Mouse (Mus musculus) embryonic facial prominence, embryonic 13.5 days (tissue): Measurements from ENCODE around the gene Gpr18. TPM values are rescaled to one million over a fixed set of nuclear protein-coding genes. Genes with fewer than 3 reads are reported as not detected.

ENCODE experiments used
- ATAC-seq: fragments of 200-750 bp; cut with Nextera tagmentation; 2 replicates; pipeline ENCODE4 v1.8.0; 2017; ENCODE audit warnings: low read depth; ENCODE audit not compliant: insufficient number of reproducible peaks, insufficient read depth, low FRiP score, low TSS enrichment
- H3K27ac ChIP-seq: fragments of 300-500 bp; sonication (generic); 2 replicates; pipeline ENCODE4 v1.5.1; 2015; ENCODE audit warnings: moderate library complexity, mild to moderate bottlenecking, inconsistent platforms
- H3K27me3 ChIP-seq: fragments of 300-500 bp; sonication (generic); 2 replicates; pipeline ENCODE4 v1.6.1; 2015; ENCODE audit warnings: mild to moderate bottlenecking, inconsistent platforms
- H3K36me3 ChIP-seq: fragments of 300-500 bp; sonication (generic); 2 replicates; pipeline ENCODE4 v1.6.1; 2015; ENCODE audit warnings: mild to moderate bottlenecking, inconsistent platforms
- H3K4me1 ChIP-seq: fragments of 300-500 bp; sonication (generic); 2 replicates; pipeline ENCODE4 v1.6.1; 2015; ENCODE audit warnings: inconsistent platforms
- H3K4me2 ChIP-seq: fragments of 300-500 bp; sonication (generic); 2 replicates; pipeline ENCODE4 v1.6.1; 2015; ENCODE audit warnings: moderate library complexity, mild to moderate bottlenecking, inconsistent platforms
- H3K4me3 ChIP-seq: fragments of 300-500 bp; sonication (generic); 2 replicates; pipeline ENCODE4 v1.5.1; 2015; ENCODE audit warnings: mild to moderate bottlenecking, inconsistent platforms
- H3K9ac ChIP-seq: fragments of 300-500 bp; sonication (generic); 2 replicates; pipeline ENCODE4 v1.6.1; 2015; ENCODE audit warnings: mild to moderate bottlenecking, inconsistent platforms
- H3K9me3 ChIP-seq: fragments of 300-500 bp; sonication (generic); 2 replicates; pipeline ENCODE4 v1.6.1; 2016; ENCODE audit warnings: inconsistent platforms
- WGBS: fragments of 180-500 bp; shearing (Covaris S2); methylation state at CpG from one replicate; pipeline ENCODE4 v1.1.7; 2015; ENCODE audit warnings: mixed read lengths; 5-methylcytosine and 5-hydroxymethylcytosine counted together
- polyA plus RNA-seq: library from polyadenylated mRNA; unstranded; fragments of >200 nt; fragmentation: Nextera tagmentation; extraction: Ambion mirVana; gene quantifications from 2 replicates; pipeline ENCODE4 v1.2.1, GENCODE M21; 2015

The Gpr18 gene
- polyA plus RNA-seq, 1 experiment from 2014 or later, result 0.45 TPM

DNA sequence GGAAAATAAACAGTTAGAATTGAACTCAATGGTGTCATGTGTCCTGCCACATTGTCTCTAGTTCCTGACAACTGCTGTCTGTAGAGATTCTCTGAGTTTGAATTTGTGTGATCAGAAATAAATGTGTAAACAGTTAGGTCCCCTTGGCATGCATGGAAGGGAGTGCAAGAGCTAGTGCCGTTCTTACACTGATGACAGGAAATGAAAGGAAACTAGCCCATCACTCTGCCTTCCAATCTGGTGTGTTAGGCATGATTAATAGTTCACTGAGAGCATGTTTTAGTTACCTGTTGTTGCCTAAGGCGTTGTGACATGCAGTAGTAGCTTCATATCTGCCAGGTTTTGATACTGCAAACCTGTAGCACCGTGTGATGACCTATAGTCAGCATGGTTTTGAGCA lies 32.4 kb upstream of the Gpr18 start:
- no peak overlapping the region for H3K4me2 ChIP-seq

GRCm38 (mm10) chr14:121947201-121947760 lies 31.7 kb upstream of the Gpr18 start:
- H3K4me1 ChIP-seq, result peaks cover 5% of the 10 kb centered on the region; the same call in 1 of the 2 replicates
- no peak overlapping the region for H3K4me3 ChIP-seq
- no peaks in the 10 kb centered on the region for H3K27me3 ChIP-seq
- peak overlapping the region; percentile 82 for H3K27ac ChIP-seq
- H3K9ac ChIP-seq, result no peak overlapping the region
- peaks cover 3% of the 10 kb centered on the region; the same call in 1 of the 2 replicates for H3K9me3 ChIP-seq
- H3K36me3 ChIP-seq, result no peaks in the 10 kb centered on the region
- WGBS, result 60% methylated on average over 8 of the region's 8 CpGs
- H3K4me2 ChIP-seq, result no peak overlapping the region
- ATAC-seq, result no peak

More for the DNA sequence above, 32.4 kb upstream of the Gpr18 start:
- H3K27me3 ChIP-seq, result no peaks in the 10 kb centered on the region
- WGBS, result 81% methylated on average over 3 of the region's 3 CpGs
- peaks cover 3% of the 10 kb centered on the region; the same call in 1 of the 2 replicates for H3K9me3 ChIP-seq
- no peak overlapping the region for H3K9ac ChIP-seq
- ATAC-seq, result no peak
- no peaks in the 10 kb centered on the region for H3K36me3 ChIP-seq
- H3K4me3 ChIP-seq, result no peak overlapping the region
- peaks cover 5% of the 10 kb centered on the region; the same call in 1 of the 2 replicates for H3K4me1 ChIP-seq
- no peak overlapping the region for H3K27ac ChIP-seq

GRCm38 (mm10) chr14:121946728-121947127 lies 31.1 kb upstream of the Gpr18 start:
- Histone ChIP-seq H3K9me3 (peaks cover 3% of the 10 kb centered on the region; the same call in 1 of the 2 replicates), H3K27ac (peak overlapping the region; percentile 82), H3K4me2 (no peak overlapping the region), H3K4me3 (no peak overlapping the region), H3K36me3 (no peaks in the 10 kb centered on the region), H3K9ac (no peak overlapping the region), H3K27me3 (no peaks in the 10 kb centered on the region), H3K4me1 (peaks cover 5% of the 10 kb centered on the region; the same call in 1 of the 2 replicates)
- no peak for ATAC-seq
- 59% methylated on average over 8 of the region's 8 CpGs for WGBS

DNA sequence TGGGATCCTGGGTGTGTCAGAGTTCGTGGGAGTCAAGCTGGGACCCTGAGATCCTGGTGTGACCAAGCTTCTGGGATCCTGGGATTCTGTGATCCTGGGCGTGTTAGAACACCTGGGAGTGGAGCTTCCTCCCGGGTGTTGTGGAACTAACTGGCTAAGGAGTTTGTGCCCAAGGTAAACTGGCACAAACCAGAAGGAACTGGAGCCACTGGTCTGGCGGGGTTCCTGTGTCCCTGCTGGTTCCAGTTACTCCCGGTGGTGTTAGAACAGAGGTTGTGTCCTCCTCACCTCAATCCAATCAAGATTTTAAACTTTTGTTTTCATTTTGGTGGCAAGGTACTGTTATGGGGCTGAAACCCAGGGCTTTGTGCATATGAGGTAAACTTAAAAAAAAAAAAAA lies 30.6 kb upstream of the Gpr18 start:
- Histone ChIP-seq H3K4me3 (no peak overlapping the region), H3K9me3 (peaks cover 3% of the 10 kb centered on the region; the same call in 1 of the 2 replicates), H3K4me1 (peaks cover 5% of the 10 kb centered on the region; the same call in 1 of the 2 replicates), H3K36me3 (no peaks in the 10 kb centered on the region), H3K27me3 (no peaks in the 10 kb centered on the region), H3K4me2 (no peak overlapping the region), H3K9ac (no peak overlapping the region), H3K27ac (no peak overlapping the region)
- no peak for ATAC-seq
- 75% methylated on average over 5 of the region's 5 CpGs for WGBS

GRCm38 (mm10) chr14:121939582-121939981 lies 24.0 kb upstream of the Gpr18 start:
- Histone ChIP-seq H3K9ac (no peak overlapping the region), H3K36me3 (peaks cover 15% of the 10 kb centered on the region), H3K9me3 (peaks cover 17% of the 10 kb centered on the region; the same call in 1 of the 2 replicates), H3K27me3 (no peaks in the 10 kb centered on the region), H3K4me1 (peaks cover 4% of the 10 kb centered on the region; the same call in 1 of the 2 replicates), H3K27ac (no peak overlapping the region), H3K4me2 (no peak overlapping the region), H3K4me3 (no peak overlapping the region)
- 91% methylated on average over 3 of the region's 3 CpGs for WGBS
- no peak for ATAC-seq

- WGBS, result 81% methylated on average over 11 of the region's 11 CpGs
Observed at GRCm38 (mm10) chr14:121938256-121939191, 22.9 kb upstream of the Gpr18 start.

DNA sequence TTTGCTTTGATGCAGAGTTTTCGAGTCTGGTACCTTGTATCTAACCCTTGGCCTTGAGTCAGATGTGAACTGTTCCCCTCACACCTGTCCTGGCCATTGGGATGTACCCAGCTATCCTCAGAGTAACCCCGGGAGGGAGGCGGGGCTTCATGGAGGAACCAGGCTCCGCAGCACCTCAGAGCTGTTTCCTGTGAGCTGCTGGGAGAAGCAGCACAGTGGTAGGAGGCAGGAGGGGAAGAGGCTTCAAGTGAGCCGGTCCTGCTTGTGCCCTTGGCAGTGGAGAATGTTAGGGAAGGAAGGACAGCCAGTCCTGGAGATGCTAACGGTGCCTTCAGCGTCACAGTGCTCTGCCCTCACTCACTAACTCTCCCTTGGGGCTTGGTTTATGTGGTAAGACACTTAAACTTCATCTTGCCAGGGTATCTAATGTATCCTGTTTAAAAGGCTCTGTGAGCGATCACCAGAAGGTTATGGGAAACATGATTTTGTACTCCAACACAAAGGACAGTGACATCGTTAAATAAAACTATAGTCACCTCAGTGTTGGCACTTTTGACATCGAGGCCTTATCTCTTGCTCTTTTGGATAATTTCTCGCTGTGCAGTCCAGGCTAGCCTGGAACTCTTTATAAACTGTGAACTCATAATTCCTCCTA lies 22.1 kb upstream of the Gpr18 start:
- peaks cover 14% of the 10 kb centered on the region; the same call in 1 of the 2 replicates for H3K9me3 ChIP-seq
- ATAC-seq, result no peak
- no peak overlapping the region for H3K27ac ChIP-seq
- no peak overlapping the region for H3K4me2 ChIP-seq
- no peak overlapping the region for H3K4me3 ChIP-seq
- no peaks in the 10 kb centered on the region for H3K27me3 ChIP-seq
- H3K4me1 ChIP-seq, result peaks cover 4% of the 10 kb centered on the region; the same call in 1 of the 2 replicates
- H3K9ac ChIP-seq, result no peak overlapping the region
- WGBS, result 84% methylated on average over 11 of the region's 11 CpGs
- peaks cover 26% of the 10 kb centered on the region for H3K36me3 ChIP-seq

More at GRCm38 (mm10) chr14:121938256-121939191, 22.9 kb upstream of the Gpr18 start:
- peaks cover 4% of the 10 kb centered on the region; the same call in 1 of the 2 replicates for H3K4me1 ChIP-seq
- no peak overlapping the region for H3K4me2 ChIP-seq
- peaks cover 14% of the 10 kb centered on the region; the same call in 1 of the 2 replicates for H3K9me3 ChIP-seq
- peaks cover 26% of the 10 kb centered on the region for H3K36me3 ChIP-seq
- H3K9ac ChIP-seq, result no peak overlapping the region
- no peak overlapping the region for H3K4me3 ChIP-seq
- H3K27me3 ChIP-seq, result no peaks in the 10 kb centered on the region
- no peak overlapping the region for H3K27ac ChIP-seq
- ATAC-seq, result no peak

DNA sequence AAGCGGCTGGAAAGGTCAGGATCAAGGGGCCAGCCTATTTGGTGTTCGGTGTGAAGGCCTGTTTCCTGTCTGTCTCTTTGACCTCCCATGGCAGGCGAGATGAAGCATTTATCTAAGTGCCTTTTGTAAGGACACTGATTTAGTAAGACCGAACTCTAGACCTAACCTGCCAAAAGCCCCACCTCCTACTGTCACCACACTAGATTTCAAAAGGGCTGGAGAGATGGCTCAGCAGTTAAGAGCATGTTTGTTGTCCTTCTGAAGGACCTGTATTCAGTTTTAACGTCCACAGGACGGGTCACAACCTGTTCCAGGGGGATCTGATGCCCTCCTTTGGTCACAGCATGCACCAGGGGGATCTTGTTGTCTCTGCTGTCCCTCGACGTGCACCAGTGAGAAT lies 21.3 kb upstream of the Gpr18 start:
- no peak overlapping the region for H3K27ac ChIP-seq
- ATAC-seq, result no peak

DNA sequence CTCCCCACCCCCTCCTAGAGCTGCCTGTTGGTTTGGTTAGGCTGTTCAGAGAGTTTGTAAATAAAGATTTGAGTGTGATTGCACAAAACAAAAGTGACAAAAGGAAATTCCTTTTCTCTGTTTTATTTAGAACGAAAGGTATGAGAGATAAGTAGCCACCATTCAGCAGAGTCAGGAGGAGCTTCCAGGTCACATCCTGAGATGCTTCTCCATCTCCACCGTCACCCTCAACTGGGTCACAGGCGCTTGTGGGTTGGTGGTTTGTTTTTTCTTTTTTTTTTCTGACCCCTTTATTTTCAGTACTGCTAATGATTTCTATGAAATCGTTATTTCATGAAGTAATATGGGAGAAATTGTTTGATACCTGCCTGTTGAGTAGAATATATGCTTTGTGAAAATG lies 20.8 kb upstream of the Gpr18 start:
- Histone ChIP-seq H3K27ac (no peak overlapping the region), H3K27me3 (no peaks in the 10 kb centered on the region), H3K4me1 (peaks cover 12% of the 10 kb centered on the region), H3K36me3 (peaks cover 26% of the 10 kb centered on the region), H3K9ac (no peak overlapping the region), H3K4me2 (no peak overlapping the region), H3K4me3 (no peak overlapping the region), H3K9me3 (peaks cover 14% of the 10 kb centered on the region; the same call in 1 of the 2 replicates)
- 91% methylated on average over 4 of the region's 4 CpGs for WGBS
- no peak for ATAC-seq

More for the DNA sequence above, 21.3 kb upstream of the Gpr18 start:
- H3K36me3 ChIP-seq, result peaks cover 26% of the 10 kb centered on the region
- H3K4me2 ChIP-seq, result no peak overlapping the region
- WGBS, result 79% methylated on average over 8 of the region's 8 CpGs
- no peaks in the 10 kb centered on the region for H3K27me3 ChIP-seq
- H3K9me3 ChIP-seq, result peaks cover 14% of the 10 kb centered on the region; the same call in 1 of the 2 replicates
- no peak overlapping the region for H3K4me3 ChIP-seq
- no peak overlapping the region for H3K9ac ChIP-seq
- peaks cover 8% of the 10 kb centered on the region for H3K4me1 ChIP-seq

DNA sequence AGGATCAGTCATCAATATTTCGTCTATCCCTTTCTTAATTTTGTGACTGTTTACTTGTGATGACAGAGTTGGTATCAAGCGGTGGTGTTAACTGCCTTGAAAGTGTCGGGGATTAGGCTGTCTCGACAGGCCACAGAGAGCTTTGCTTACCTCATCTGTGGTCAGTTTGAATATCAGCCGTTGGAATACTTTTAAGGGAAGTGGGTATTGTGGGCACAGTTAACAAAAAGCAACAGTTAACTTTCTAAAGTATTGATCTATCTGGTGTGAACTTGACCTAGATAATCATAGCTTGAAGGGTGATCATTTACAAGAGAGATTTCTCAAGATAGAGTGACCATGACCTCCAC lies 19.0 kb upstream of the Gpr18 start:
- Histone ChIP-seq H3K27me3 (no peaks in the 10 kb centered on the region), H3K9ac (no peak overlapping the region), H3K27ac (no peak overlapping the region), H3K9me3 (peaks cover 11% of the 10 kb centered on the region; the same call in 1 of the 2 replicates), H3K36me3 (peaks cover 26% of the 10 kb centered on the region), H3K4me1 (peaks cover 12% of the 10 kb centered on the region), H3K4me3 (no peak overlapping the region), H3K4me2 (no peak overlapping the region)
- ATAC-seq, result no peak
- WGBS, result 89% methylated on average over 5 of the region's 5 CpGs

GRCm38 (mm10) chr14:121933906-121934596 lies 18.5 kb upstream of the Gpr18 start:
- H3K9ac ChIP-seq, result no peak overlapping the region
- ATAC-seq, result no peak

More at GRCm38 (mm10) chr14:121933906-121934596, 18.5 kb upstream of the Gpr18 start:
- Histone ChIP-seq H3K4me2 (no peak overlapping the region), H3K27ac (no peak overlapping the region), H3K9me3 (peaks cover 11% of the 10 kb centered on the region; the same call in 1 of the 2 replicates), H3K4me3 (no peak overlapping the region), H3K27me3 (no peaks in the 10 kb centered on the region), H3K36me3 (peaks cover 26% of the 10 kb centered on the region), H3K4me1 (peaks cover 12% of the 10 kb centered on the region)
- WGBS, result 89% methylated on average over 7 of the region's 7 CpGs
